17 mouse cellular contexts compared by ENCODE assay signal in genomic region chr17:12185855-12186254, GRCm38 (mm10).
DNase-seq lines count a peak whose midpoint lies in the region; ATAC-seq and TF ChIP-seq lines count a peak whose summit lies in the region.
"Had no signal": no experiment of that assay in that cellular context is flagged by ENCODE, and none has a peak within 500 bp of the region (broad histone marks: within the 10 kb centered on the region; RNA-seq: fewer than 3 reads in every experiment).

No protein-coding gene starts in this region.

- H3K27me3 ChIP-seq in heart, embryonic 12.5 days (replicated peaks) = no peaks in the 10 kb centered on the region
- H3K27me3 ChIP-seq in liver, postnatal 0 days (ENCODE audit: insufficient read depth, low read length) = no peaks in the 10 kb centered on the region
- H3K27me3 ChIP-seq in hindbrain, embryonic 11.5 days (ENCODE audit: control insufficient read depth, insufficient read depth, low read length) = no peaks in the 10 kb centered on the region
- H3K27me3 ChIP-seq: hindbrain, embryonic 12.5 days; limb, embryonic 15.5 days; midbrain, embryonic 13.5 days had no signal

- 79% methylated on average over 4 of the region's 4 CpGs for WGBS in heart, embryonic 12.5 days
- 50% methylated on average over 4 of the region's 4 CpGs for WGBS in liver, postnatal 0 days (ENCODE audit: insufficient replicate concordance)
- WGBS in hindbrain, embryonic 11.5 days = 89% methylated on average over 4 of the region's 4 CpGs

- TF ChIP-seq CTCF in liver, postnatal 0 days (IDR thresholded peaks at IDR 0.05; ENCODE audit: low read depth) = no peak

- H3K9me3 ChIP-seq in heart, embryonic 12.5 days (replicated peaks) = no peaks in the 10 kb centered on the region
- no peaks in the 10 kb centered on the region for H3K9me3 ChIP-seq in liver, postnatal 0 days (ENCODE audit: low read length)
- no peaks in the 10 kb centered on the region for H3K9me3 ChIP-seq in hindbrain, embryonic 11.5 days (ENCODE audit: control insufficient read depth, low read length)
- H3K9me3 ChIP-seq: hindbrain, embryonic 12.5 days; limb, embryonic 15.5 days; midbrain, embryonic 13.5 days had no signal

- H3K4me3 ChIP-seq in heart, embryonic 12.5 days = no peak overlapping the region
- no peak overlapping the region for H3K4me3 ChIP-seq in liver, postnatal 0 days (ENCODE audit: low read depth, low read length)
- no peak overlapping the region for H3K4me3 ChIP-seq in hindbrain, embryonic 11.5 days (ENCODE audit: low read depth, low read length)
- H3K4me3 ChIP-seq: hindbrain, embryonic 12.5 days; limb, embryonic 15.5 days; midbrain, embryonic 13.5 days; myocyte had no signal

- TF ChIP-seq EP300 in liver, postnatal 0 days (IDR thresholded peaks at IDR 0.05; ENCODE audit: low read depth) = peak; percentile 98

- H3K4me1 ChIP-seq in heart, embryonic 12.5 days (replicated peaks) = peaks cover 17% of the 10 kb centered on the region
- peaks cover 46% of the 10 kb centered on the region for H3K4me1 ChIP-seq in liver, postnatal 0 days (ENCODE audit: insufficient read depth)
- H3K4me1 ChIP-seq in hindbrain, embryonic 11.5 days (replicated peaks; ENCODE audit: control insufficient read depth, insufficient read depth, low read length) = no peaks in the 10 kb centered on the region
- H3K4me1 ChIP-seq: limb, embryonic 15.5 days had no signal

- no peak overlapping the region for H3K9ac ChIP-seq in heart, embryonic 12.5 days
- no peak overlapping the region; the same call in 1 of the 2 replicates for H3K9ac ChIP-seq in liver, postnatal 0 days (replicated peaks)
- no peak overlapping the region for H3K9ac ChIP-seq in hindbrain, embryonic 11.5 days (ENCODE audit: low read depth, low read length)
- H3K9ac ChIP-seq: forebrain, postnatal 0 days; hindbrain, embryonic 12.5 days; limb, embryonic 15.5 days; midbrain, embryonic 13.5 days had no signal

- DNase-seq in heart, postnatal 25 days (ENCODE audit: low spot score) = no peak
- DNase-seq in c-Kit-negative CD71-positive TER-119-positive erythroid progenitor cells, embryonic 14.5 days (ENCODE audit: low read depth, low spot score) = peak; percentile 80
- no peak for DNase-seq in liver, postnatal 0 days
- no peak for DNase-seq in layer of hippocampus, adult 11-12 months (ENCODE audit: low spot score)
- DNase-seq in lung, adult 18-20 months = no peak
- DNase-seq in hindbrain, embryonic 11.5 days (ENCODE audit: low spot score) = no peak
- DNase-seq: cerebellum, adult 18-20 months; forebrain, postnatal 0 days; gastrocnemius, postnatal 10 days; kidney, postnatal 10 days; thymus, adult 18-20 months had no signal

- no peak overlapping the region for H3K4me2 ChIP-seq in heart, embryonic 12.5 days
- H3K4me2 ChIP-seq in liver, postnatal 0 days (ENCODE audit: low read depth, low read length) = peak overlapping the region; percentile 11
- H3K4me2 ChIP-seq in hindbrain, embryonic 11.5 days (replicated peaks; ENCODE audit: low read depth, low read length) = no peak overlapping the region
- H3K4me2 ChIP-seq: hindbrain, embryonic 12.5 days; limb, embryonic 15.5 days; midbrain, embryonic 13.5 days had no signal

- peak; percentile 92 for ATAC-seq in heart, embryonic 12.5 days (ENCODE audit: insufficient number of reproducible peaks, low FRiP score)
- peak; percentile 91 for ATAC-seq in erythroid progenitor cell, adult 5-6 weeks (replicated peaks; ENCODE audit: low FRiP score, poor library complexity, severe bottlenecking)
- peak; percentile 94 for ATAC-seq in liver, postnatal 0 days
- no peak for ATAC-seq in hindbrain, embryonic 11.5 days (ENCODE audit: low FRiP score)
- ATAC-seq: forebrain, postnatal 0 days; midbrain, embryonic 13.5 days had no signal

- peak overlapping the region; percentile 51; the same call in 1 of the 2 replicates for H3K27ac ChIP-seq in heart, embryonic 12.5 days (ENCODE audit: poor library complexity, severe bottlenecking)
- H3K27ac ChIP-seq in liver, postnatal 0 days (ENCODE audit: low read depth) = peak overlapping the region; percentile 90
- H3K27ac ChIP-seq in hindbrain, embryonic 11.5 days (ENCODE audit: low read depth, low read length) = no peak overlapping the region
- H3K27ac ChIP-seq: hindbrain, embryonic 12.5 days; limb, embryonic 15.5 days; midbrain, embryonic 13.5 days had no signal

- intact Hi-C loops in heart, postnatal 25 days (cut with DNase I) = no loop called here

- no peaks in the 10 kb centered on the region for H3K36me3 ChIP-seq in heart, embryonic 12.5 days
- no peaks in the 10 kb centered on the region; the same call in 1 of the 2 replicates for H3K36me3 ChIP-seq in liver, postnatal 0 days (replicated peaks; ENCODE audit: insufficient read depth, low read length)
- no peaks in the 10 kb centered on the region for H3K36me3 ChIP-seq in hindbrain, embryonic 11.5 days (ENCODE audit: control insufficient read depth, insufficient read depth, low read length)
- H3K36me3 ChIP-seq: hindbrain, embryonic 12.5 days; midbrain, embryonic 13.5 days had no signal
